Mouse (Mus musculus) common myeloid progenitor, adult 5-6 weeks (primary cell): ENCODE results near the gene Thrsp. TPM values are rescaled to one million over a fixed set of nuclear protein-coding genes. Genes with fewer than 3 reads are reported as not detected.

Experiments used
- ATAC-seq: replicated peaks from 2 replicates; pipeline ENCODE4 v1.8.0; 2016; ENCODE audit warnings: low read depth, mild to moderate bottlenecking, moderate TSS enrichment, inconsistent platforms; ENCODE audit not compliant: poor library complexity, severe bottlenecking
- total RNA-seq: library from RNA; stranded (forward); fragments of 200-1000, 187-1606 nt; gene quantifications from 2 replicates; pipeline ENCODE4 v1.2.3, GENCODE M21; 2017

The Thrsp gene
- total RNA-seq, 1 experiment from 2014 or later, result not detected

GRCm38 (mm10) chr7:97382661-97383060, 34.9 kb downstream of the Thrsp start:
- ATAC-seq, result no peak

GRCm38 (mm10) chr7:97380500-97381123, 36.9 kb downstream of the Thrsp start:
- no peak for ATAC-seq

- no peak for ATAC-seq
Observed at GRCm38 (mm10) chr7:97379304-97379703, 38.2 kb downstream of the Thrsp start.

GRCm38 (mm10) chr7:97375906-97376305, 41.6 kb downstream of the Thrsp start:
- ATAC-seq, result peak; percentile 49

- ATAC-seq, result no peak
Observed at GRCm38 (mm10) chr7:97375101-97375500, 42.4 kb downstream of the Thrsp start.

GRCm38 (mm10) chr7:97365887-97366286, 51.6 kb downstream of the Thrsp start:
- no peak for ATAC-seq

Other genes starting within 250 kb of the Thrsp start
- gene Usp35, start 85.7 kb downstream of the Thrsp start, total RNA-seq, result not detected in 2 replicates
- 0.09 and 0.78 TPM in 2 replicates for gene Kctd21, start 85.4 kb downstream of the Thrsp start, total RNA-seq
- 36.6 and 45.1 TPM in 2 replicates for gene Alg8, start 46.1 kb downstream of the Thrsp start, total RNA-seq
- 210 and 280 TPM in 2 replicates for gene Ndufc2, start 17.7 kb downstream of the Thrsp start, total RNA-seq
- 4.9 and 7.2 TPM in 2 replicates for gene Kctd14, start 33.6 kb upstream of the Thrsp start, total RNA-seq
- 54.1 and 58.8 TPM in 2 replicates for gene Ints4, start 63.2 kb upstream of the Thrsp start, total RNA-seq
- 37.2 and 50.3 TPM in 2 replicates for gene Aamdc, start 161.8 kb upstream of the Thrsp start, total RNA-seq
- 48.5 and 54.9 TPM in 2 replicates for gene Rsf1, start 162.2 kb upstream of the Thrsp start, total RNA-seq